Mouse (Mus musculus): ENCODE measurements at regions not wholly inside any gene's neighbourhood (a gene's known extent, or its start where the extent isn't known, plus 50 kb on each side); places are given as distances from the start of the nearest gene placed in this dataset.

DNA sequence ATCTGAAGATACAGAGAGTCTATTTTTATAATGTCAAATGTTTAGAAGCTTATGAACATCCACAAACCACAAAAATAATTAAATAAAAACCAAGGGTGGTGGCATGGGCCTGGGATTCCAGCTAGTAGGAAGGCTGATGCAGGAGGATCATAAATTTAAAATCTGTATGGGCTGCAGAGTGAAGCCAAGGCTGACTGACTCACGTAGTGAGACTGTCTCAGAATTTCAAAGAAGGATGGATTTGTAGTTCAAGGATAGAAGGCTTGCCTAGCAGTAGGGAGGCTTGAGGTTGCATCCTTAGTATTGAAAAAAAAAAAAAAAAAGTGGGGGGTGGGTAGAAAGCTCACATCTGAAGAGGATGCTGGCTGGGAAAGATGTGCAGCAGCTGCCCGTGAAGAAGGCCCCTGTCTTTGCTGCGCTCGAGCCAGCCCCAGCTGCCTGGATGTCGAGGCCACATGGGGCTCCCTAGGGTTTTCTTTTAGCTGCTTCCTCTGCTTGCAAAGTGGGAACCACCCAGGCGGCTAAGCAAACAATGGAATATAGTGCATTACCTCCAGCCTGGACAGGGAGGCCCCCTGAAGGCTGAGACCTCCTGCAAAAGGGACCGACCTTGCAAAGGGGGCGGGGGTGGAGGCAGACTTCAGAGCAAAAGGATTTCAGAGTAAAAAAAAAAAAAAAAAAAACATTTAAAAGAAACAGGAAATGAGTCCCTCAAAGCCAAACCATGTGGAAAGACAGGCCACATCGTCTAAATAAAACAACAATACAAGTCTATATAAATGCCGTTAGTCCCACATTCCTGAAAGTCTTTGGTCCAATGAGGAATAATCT is 101.3 kb downstream of the Tmco5 start:
- no peak for DNase-seq (ENCODE audit: low spot score)

DNA sequence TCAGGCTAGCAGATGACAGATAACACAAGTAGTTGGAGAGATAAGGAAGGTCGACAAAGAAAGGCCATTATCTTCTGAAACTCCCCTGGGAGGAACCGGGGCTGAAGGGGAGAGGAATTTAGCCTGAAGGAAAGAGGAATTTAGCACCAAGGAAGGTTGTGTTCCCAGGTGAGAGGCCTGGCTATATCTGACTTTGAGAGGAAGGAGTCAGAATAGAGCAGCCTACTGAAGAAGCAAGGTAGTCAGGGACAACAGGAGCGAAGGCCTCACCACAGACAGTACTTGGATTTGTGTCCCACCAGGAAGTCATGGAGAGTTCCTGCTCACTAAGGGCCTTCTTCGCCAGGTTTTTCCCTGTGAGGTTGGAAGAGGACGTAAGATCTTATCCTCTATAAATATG is 102.2 kb downstream of the Tmco5 start:
- no peak for DNase-seq (ENCODE audit: low spot score)

DNA sequence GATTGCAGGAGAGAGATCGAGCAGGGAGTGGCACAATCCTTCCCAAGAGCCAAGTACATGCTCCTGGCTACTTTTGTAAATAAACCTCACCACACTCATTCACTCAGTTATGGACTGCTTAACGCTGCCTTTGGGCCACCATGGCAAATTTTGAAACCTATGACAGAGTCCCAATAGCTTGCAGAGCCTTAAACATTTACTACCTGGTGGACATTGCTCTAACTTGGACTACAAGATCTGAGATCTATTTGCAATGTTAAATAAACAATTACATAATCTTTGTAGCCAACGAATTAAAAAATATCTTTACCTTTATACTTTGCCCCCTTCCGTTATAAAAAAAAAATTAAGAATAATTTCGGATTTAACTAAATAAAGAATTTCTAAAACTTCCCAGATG is 104.9 kb downstream of the Tmco5 start:
- DNase-seq (ENCODE audit: low spot score): no peak

DNA sequence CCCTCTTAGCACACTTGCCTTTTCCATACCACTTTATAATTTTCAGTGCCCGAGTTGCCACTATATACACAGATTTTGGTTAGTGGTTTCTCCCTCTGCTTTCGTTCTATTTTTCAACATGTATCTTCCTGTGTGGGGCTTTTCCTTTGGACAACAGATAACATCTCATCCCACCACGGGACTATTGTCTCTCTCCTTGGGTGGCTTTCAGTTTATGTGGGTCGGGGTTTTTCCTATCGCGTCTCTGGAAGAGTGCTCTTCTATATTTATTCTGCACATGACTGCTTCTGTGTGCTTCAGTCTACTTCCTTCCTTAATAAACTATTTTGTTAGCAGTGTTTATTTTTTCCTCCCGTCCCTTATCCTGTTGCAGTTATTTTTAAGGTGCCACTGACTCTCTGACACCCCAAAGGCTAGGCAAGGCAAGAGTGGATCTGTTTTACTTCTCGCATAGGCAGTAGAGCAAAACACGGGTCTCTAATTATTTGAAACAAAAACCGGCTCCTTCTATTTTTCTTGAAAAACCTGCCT is 105.4 kb downstream of the Tmco5 start:
- DNase-seq (ENCODE audit: low spot score): no peak

DNA sequence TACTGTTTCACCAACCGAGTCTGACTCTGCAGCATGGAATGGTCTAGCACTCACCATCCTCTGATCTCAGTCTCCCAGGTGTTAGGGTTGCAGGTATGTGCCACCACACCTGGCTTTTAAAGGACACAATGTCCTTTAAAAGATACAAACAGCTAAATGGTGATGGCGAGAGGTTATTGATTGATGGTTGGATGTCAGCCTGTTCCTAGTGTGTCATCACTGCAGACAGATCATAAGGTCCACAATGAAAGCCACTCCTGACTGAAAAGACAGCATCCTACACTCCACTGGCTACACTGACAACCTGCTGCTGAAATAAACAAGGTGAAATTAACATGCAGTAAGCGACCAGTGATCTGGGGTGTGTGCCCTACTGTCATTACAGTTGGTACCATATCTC is 106.1 kb downstream of the Tmco5 start:
- DNase-seq (ENCODE audit: low spot score): no peak

DNA sequence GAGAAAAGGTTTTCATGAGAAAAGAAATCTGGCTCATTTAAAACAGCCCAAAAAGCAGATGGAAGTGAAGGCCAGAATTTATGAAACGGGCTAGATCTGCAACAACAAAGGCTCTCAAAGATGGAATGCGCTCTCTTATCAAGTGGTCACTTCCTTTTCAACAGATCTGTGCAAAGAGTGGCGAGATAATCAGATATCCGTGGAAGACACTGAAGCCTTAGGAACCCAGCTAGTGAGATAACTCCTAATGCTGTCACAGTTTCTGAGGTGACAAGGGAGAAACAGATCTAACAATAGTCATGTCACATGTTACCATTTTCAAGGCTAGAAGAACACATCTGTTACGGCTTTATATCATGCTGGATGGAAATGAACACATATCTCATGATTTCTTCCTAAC is 107.1 kb downstream of the Tmco5 start:
- no peak for DNase-seq (ENCODE audit: low spot score)

DNA sequence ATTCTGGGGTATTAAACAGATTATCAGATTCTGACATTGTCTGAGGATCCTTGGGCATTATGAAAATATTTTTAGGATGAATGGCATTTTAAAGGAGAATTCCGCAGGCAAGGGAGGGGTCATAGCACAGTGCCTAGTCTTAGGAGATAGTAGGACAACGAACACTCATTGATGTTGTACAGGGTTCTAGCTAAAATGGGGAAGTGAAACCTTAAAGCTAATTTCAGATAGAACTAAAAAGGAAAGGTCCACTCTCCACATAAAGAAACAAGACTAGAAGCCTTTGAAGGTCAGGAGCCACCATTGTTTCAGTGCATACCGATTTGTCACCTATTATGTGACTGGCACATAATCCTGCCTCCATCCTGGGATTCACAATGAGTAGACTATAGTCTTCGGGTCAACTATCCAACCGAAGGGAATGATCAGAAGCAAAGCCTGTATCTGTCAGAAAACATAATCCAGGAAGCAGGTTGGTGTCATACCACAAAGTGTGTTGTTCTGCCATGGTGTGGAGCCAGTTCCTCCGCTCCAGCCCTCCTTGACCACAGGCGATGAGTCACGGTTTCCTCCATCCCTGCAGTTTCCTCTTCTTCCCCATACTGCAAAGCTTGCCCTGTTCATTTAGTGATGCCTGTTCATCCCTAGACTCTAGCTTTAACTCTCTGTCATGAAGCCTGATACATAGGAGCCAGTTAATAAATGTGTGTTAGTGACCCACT is 110.6 kb downstream of the Tmco5 start:
- no peak for DNase-seq (ENCODE audit: low spot score)

DNA sequence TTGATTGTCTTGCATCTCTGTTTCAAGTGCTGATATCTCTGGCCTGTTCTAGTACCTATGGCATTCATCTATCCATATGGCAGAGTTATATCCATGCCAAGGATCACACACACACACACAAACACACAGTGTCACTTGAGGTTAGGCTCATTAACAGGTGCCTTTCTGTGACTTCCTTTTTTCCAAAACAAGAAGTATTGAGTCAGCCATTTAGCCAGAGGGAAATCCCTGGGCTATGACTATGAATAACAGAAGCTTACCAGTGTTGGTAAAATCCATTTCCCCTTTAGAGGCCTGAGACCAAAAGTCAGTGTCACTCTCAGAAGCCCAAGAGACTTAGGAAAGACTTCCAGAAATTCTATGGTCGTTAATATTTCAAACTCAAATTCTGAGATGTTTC is 111.6 kb downstream of the Tmco5 start:
- no peak for DNase-seq (ENCODE audit: low spot score)

DNA sequence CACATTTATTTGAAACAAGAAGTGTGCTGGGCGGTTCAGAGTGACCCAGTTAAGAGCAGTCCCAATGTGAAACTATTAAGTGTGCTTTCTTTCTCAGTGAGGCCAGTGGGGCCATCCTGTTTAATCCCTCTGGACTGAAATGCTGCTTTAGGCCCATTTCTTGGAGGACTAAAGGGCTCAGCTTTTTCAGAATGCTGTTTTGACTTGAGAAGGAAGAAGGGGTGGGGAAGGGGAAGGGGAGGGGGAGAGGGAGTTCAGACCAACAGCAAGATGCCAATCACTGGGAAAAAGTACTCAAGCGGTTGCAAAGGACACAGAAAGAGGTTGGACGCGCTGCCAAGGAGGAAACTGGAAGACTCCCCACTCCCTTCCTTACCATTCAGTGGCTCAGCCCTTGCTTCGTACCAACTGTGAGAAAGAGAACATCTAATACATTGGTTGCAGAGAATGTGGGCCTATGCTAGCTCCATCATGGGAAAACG is 113.1 kb downstream of the Tmco5 start:
- DNase-seq (ENCODE audit: low spot score): no peak

DNA sequence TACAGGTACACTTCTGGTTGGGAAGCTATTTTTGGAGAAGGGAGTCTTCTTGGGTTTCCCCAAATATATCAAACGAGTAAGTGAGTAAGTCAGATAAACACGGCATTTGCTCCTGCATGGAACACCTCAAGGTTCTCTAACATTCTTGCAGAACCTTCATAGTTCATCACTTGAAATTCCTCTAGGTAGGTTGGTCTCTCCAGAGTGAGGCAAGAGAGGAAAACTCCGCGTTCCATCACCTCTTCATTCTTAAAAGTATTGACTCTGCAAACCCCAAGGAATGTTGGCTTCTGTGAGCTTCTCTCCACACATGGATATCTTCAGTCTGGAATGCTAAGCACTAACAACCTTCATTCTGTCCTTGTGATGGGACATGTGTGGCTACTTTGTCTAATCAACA is 115.2 kb downstream of the Tmco5 start:
- no peak for DNase-seq (ENCODE audit: low spot score)

DNA sequence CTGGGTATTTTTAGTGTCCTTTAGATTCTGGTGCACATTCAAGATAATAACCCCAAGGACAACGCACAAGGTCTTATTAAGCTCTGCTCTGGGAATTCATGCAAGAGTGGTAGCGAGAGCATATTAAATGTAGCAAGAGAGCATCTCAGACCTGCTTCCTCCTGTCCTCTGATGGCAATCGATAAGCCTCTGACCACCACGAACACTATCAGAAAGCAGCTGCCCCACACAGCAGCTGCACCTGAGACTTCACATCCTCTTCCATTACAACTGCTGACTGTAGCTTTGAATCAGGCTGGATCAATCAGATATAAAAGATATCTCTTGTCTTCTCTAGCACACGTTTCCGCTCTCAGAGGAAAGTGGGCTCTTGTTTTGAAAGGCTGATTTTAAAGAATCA is 117.8 kb downstream of the Tmco5 start:
- no peak for DNase-seq (ENCODE audit: low spot score)

DNA sequence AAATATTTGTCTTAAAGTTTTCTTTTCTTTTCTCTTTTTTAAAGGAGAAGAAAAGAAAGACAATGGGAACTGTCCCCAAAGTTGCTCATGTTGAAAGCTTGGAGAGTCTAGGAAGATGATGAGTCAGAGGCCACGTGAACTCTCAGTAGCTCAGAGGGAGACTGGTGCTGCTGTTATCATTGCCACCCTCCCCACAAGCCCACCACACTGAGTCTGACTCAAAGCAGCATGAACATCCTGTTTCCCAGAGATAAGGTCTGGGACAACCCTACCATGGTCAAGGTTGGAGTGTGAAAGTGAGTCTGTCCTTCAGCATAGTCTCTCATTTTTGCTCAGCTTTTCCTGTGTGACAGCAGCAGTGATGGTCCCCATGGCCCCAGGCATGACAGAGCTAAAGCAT is 120.3 kb downstream of the Tmco5 start:
- DNase-seq (ENCODE audit: low spot score): no peak

DNA sequence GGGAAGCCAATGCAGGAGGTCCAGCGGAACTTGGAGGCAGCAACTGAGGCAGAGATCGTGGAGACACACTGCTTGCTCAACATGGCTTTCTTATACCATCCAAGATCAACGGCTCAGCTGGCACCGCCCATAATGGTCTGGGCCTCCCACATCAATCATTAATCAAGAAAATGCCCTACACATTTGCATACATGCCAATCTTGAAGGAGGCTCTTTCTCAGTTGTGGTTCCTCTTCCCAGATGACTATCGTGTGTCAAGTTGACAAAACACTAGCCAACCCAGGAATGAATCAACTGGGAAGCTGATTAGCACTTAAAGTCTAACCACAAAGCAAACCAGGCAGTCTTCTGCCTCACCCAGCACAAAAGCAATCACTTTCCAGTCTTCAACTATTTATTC is 121.1 kb downstream of the Tmco5 start:
- DNase-seq (ENCODE audit: low spot score): no peak

DNA sequence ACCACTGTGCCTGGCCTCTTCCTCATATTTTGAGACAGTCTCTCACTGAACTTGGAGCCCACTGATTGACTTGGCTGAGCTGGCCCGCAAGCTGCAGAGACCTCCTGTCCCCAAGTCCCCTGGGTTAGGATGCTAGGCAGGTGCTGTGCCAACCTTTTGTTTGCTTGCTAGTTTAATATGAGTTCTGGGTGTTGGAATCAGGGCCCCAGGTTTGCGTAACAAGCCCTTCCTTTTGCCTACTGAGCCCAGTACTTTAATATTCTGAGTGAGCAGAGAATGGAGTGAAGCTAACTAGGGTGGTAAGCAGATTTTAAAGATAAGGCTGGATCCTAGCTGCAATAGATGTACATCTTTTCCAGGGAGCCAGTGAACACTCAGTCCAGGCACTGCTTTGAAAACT is 117.2 kb upstream of the Spred1 start:
- no peak for DNase-seq (ENCODE audit: low spot score)

DNA sequence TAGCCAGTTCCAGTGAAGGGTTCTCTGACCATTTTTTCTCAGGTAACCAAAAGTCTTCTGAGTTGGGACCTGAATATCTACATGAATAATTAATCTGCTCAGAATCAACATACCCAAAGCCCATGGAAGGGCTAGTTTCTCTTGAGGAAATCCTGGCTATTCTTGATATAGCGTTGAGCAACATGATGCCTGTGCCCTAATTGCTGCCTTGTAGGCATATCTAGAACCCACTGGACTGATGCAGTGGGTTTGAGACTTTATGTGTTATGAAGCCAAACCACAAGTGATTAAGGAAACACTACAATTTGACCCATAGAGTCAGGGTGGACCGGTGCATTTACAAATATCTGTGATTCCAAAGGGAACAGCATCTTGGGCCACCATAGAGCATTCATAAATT is 114.3 kb upstream of the Spred1 start:
- no peak for DNase-seq (ENCODE audit: low spot score)

DNA sequence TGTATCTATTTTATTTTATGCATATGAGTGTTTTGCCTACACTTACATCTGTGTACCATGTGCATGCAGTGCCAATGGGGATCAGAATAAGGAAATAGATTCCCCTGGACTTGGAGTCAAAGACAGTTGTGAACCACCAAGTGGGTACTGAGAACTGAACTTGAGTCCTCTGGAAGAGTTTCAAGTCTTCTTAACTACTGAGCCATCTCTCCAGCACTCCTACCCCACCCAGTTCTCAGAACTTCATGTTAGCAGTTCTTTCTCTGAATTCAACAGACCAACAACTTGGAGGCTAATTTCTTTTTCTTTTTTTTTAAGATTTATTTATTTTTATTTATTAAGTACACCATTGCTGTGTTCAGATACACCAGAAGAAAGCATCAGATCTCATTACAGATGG is 112.3 kb upstream of the Spred1 start:
- no peak for DNase-seq (ENCODE audit: low spot score)

DNA sequence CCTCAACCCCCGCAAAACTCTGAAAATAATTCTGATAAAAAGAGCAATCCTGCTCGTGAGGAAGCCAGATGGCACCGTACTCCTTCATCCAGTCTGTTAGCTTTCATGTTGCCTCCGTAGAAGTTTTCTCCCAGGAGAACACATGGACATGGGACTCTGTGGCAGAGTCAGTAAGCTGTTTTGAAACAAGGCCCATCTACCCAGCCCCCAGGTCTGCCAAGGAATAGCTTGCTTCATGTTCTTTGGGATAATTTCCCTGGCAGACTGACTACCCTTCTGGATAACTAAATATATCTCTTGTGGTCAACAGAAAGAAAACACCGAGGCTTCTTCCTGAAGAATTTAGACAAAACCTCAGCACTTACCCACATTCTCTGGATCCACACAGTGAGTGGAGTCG is 111.2 kb upstream of the Spred1 start:
- DNase-seq (ENCODE audit: low spot score): no peak

DNA sequence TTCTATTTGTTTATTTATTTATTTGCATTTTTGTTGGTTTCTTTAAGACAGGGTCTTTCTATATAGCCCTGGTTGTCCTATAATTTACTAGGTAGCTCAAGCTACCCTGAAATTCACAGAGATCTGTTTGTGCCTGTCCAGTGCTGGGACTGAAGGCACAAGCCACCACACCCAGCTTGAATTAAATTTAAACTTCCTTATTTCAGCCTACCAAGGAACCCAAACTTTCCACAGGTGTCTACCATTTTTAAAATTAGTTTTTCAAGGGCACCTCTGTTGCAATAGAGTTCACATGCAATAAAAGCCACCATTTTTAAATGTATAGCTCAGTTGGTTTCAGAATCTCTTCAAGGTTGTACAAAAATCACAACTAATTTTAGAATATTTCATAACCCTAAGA is 110.2 kb upstream of the Spred1 start:
- DNase-seq (ENCODE audit: low spot score): no peak

DNA sequence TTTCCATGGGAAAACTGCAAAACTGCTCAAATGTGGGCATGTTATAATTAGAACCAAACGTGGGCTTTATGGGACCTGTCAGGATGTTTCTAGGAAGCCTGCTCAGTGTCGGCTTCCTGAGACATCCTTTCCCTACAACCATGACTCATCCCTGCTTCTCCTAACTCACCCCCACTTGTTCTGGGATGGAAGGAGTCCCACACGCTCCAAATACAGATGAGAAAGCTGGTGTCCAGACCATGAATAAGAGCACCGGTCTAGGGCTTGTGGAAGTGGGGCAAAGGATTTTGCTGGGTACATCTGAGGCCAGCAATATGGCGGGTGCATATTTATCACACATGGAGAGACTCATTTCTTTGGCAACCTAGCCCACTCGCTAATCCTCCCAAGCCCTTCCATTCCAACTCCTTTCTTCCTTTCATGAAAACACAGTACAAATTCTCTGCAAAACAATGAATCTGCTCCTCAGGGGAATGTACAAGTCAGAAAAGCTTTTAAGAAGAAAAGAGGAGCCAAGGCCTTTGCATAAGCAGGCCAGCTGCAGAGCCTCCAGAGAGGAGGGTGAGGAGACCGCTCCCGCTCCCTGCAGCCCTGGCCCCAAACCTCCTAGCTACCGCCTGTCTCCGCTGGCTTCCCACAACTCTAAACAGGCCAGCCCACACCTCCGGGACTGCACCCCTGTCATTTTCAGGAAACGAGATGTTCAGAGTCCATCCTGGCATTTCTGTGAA is 103.1 kb upstream of the Spred1 start:
- DNase-seq (ENCODE audit: low spot score): no peak

DNA sequence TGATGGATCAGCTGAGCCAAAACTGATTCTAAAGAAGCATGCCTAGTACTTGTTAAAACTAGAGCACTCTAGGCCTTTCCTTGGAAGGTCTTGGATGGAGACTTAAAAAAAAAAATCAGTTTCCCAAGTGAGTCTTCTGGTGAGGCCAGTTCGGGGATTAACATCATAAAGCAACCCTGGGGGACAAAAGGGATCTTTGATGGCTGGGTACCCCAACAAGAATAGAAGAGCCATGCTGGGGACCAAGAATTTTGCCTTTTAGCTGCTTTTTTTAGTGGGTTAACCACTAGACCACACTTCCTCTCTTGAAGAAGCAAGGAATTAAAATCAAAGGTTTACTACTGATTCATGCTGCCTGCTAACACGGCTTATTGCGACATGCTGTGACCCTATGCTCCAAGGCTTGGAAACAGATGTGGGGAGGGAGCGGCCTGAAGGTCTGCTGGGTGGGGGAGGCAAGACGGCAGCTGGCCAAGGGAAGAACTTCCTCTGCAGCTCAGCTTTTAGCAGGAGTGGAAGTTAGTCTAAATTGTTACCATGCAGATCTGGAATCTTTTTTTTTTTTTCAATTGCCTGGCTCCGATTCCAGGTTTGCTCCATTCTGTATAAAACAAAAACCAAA is 102.1 kb upstream of the Spred1 start:
- no peak for DNase-seq (ENCODE audit: low spot score)

DNA sequence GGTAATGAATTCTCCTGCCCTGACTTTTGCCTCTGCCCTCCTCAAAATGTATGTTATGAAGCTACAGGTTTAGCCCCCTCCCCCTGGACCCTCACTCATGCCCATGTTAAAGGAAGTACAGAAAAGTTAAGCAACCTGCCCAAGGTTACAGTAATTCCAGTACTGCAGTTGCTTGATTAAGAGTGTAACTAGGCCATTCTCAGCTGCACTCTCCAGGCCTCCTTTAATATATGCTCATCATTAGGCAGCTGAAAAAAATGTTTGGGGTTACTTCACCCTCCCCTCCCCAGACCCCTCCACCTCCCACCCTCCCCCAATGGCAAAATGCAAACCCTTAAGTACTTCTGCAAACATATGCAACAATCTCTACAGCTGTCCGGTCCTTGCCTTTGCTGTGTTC is 101.6 kb upstream of the Spred1 start:
- DNase-seq (ENCODE audit: low spot score): no peak

DNA sequence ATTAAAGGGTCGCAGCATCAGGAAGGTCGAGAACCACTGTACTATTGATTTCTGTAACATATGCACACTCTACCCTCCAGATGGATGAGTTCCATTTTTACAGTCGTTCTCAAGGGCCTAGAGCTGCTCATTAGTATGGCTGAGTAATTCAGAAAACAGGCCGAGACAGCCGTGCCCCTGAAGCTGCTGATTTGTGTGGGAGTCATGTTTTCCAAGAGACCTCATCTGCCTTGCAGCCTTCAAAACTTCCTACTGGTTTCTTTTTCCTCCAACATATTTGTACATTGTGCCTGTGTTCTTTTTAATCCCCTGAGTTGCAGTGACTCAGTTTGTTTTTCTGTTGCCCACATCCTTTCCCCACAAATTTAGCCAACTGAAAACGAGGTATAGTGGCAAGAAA is 99.4 kb upstream of the Spred1 start:
- no peak for DNase-seq (ENCODE audit: low spot score)

Measured in spleen, adult 12 weeks (tissue).